ENCODE assay signal across 16 mouse cellular contexts in the genomic region with DNA sequence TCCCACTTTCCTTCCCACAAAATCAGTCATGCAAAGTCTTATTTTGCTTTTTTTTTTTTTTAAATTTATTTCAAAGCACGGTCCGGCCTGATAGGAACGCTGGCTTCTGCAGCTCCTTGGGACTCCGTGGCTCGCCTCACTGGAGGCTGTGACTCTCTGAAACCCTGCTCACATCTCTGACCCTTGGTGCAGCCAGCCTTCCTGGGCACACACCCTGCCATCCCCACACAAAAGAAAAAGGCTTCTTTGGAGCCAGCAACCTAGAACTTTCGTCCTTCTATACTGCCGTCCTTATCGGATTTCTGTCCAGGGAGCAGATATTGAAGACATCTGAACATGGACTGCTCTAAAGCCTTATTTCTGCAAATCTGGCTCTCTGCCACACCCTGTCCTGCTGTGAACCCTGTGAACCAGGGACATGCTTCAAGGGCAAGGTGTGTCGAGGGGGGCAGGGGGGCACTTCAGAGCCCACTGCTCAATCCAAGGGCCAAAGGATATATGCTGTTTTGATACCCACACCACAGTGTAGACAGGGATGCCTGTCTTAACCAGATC. TPM values are rescaled to one million over a fixed set of nuclear protein-coding genes. Genes with fewer than 3 reads are reported as not detected.
A peak's percentile ranks its signal among the peaks of the same experiment; 100 is the strongest.
DNase-seq lines count a peak whose midpoint lies in the region; ATAC-seq lines count a peak whose summit lies in the region.
"Had no signal": no experiment of that assay in that cellular context is flagged by ENCODE, and none has a peak within 500 bp of the region (broad histone marks: within the 10 kb centered on the region; RNA-seq: fewer than 3 reads in every experiment).

No protein-coding gene starts in this region.

- no peak overlapping the region for H3K4me2 ChIP-seq in forebrain, embryonic 14.5 days (ENCODE audit: low read length)
- H3K4me2 ChIP-seq in forebrain, embryonic 12.5 days, result no peak overlapping the region
- no peak overlapping the region for H3K4me2 ChIP-seq in kidney, embryonic 14.5 days (replicated peaks; ENCODE audit: low read depth, low read length)
- no peak overlapping the region for H3K4me2 ChIP-seq in midbrain, embryonic 12.5 days (replicated peaks)
- H3K4me2 ChIP-seq in midbrain, embryonic 11.5 days, result no peak overlapping the region
- H3K4me2 ChIP-seq: liver, embryonic 12.5 days; lung, embryonic 15.5 days had no signal

- H3K36me3 ChIP-seq in forebrain, embryonic 14.5 days (ENCODE audit: control insufficient read depth, insufficient read depth, low read length), result no peaks in the 10 kb centered on the region
- H3K36me3 ChIP-seq in forebrain, embryonic 12.5 days (replicated peaks), result no peaks in the 10 kb centered on the region; the same call in none of the 2 replicates
- H3K36me3 ChIP-seq in kidney, embryonic 14.5 days (ENCODE audit: control insufficient read depth, insufficient read depth, low read length), result no peaks in the 10 kb centered on the region
- no peaks in the 10 kb centered on the region for H3K36me3 ChIP-seq in midbrain, embryonic 12.5 days
- no peaks in the 10 kb centered on the region; the same call in 1 of the 2 replicates for H3K36me3 ChIP-seq in midbrain, embryonic 11.5 days (ENCODE audit: control insufficient read depth, insufficient read depth, low read length)
- H3K36me3 ChIP-seq: lung, embryonic 15.5 days had no signal

- no peak overlapping the region for H3K9ac ChIP-seq in forebrain, embryonic 14.5 days (ENCODE audit: low read length)
- H3K9ac ChIP-seq in forebrain, embryonic 12.5 days, result no peak overlapping the region
- no peak overlapping the region for H3K9ac ChIP-seq in kidney, embryonic 14.5 days (ENCODE audit: low read depth, low read length)
- no peak overlapping the region for H3K9ac ChIP-seq in midbrain, embryonic 12.5 days (replicated peaks)
- no peak overlapping the region for H3K9ac ChIP-seq in midbrain, embryonic 11.5 days (ENCODE audit: low read length)
- H3K9ac ChIP-seq: forebrain, postnatal 0 days; liver, embryonic 12.5 days; lung, embryonic 15.5 days had no signal

- no peak overlapping the region for H3K4me3 ChIP-seq in forebrain, embryonic 14.5 days (ENCODE audit: low read depth, low read length)
- no peak overlapping the region for H3K4me3 ChIP-seq in forebrain, embryonic 12.5 days (replicated peaks)
- no peak overlapping the region for H3K4me3 ChIP-seq in kidney, embryonic 14.5 days (ENCODE audit: low read length)
- no peak overlapping the region for H3K4me3 ChIP-seq in midbrain, embryonic 12.5 days
- H3K4me3 ChIP-seq in midbrain, embryonic 11.5 days (ENCODE audit: low read depth, low read length), result no peak overlapping the region
- H3K4me3 ChIP-seq: liver, embryonic 12.5 days; lung, embryonic 15.5 days; myocyte had no signal

- ATAC-seq in forebrain, embryonic 14.5 days, result peak; percentile 59
- ATAC-seq in forebrain, embryonic 12.5 days (ENCODE audit: low FRiP score), result no peak
- no peak for ATAC-seq in kidney, embryonic 14.5 days (ENCODE audit: low FRiP score, low TSS enrichment)
- ATAC-seq in midbrain, embryonic 12.5 days (ENCODE audit: low FRiP score, low read depth), result 0 out of 2 replicates have a peak, but pooled peaks have one; percentile 27
- no peak for ATAC-seq in midbrain, embryonic 11.5 days (ENCODE audit: low FRiP score)
- ATAC-seq: forebrain, postnatal 0 days; liver, embryonic 12.5 days had no signal

- no peak overlapping the region; the same call in 1 of the 2 replicates for H3K27ac ChIP-seq in forebrain, embryonic 14.5 days (ENCODE audit: low read depth, low read length)
- H3K27ac ChIP-seq in forebrain, embryonic 12.5 days, result no peak overlapping the region
- H3K27ac ChIP-seq in kidney, embryonic 14.5 days (ENCODE audit: low read depth, low read length), result no peak overlapping the region
- H3K27ac ChIP-seq in midbrain, embryonic 12.5 days (replicated peaks), result no peak overlapping the region
- H3K27ac ChIP-seq in midbrain, embryonic 11.5 days (ENCODE audit: low read depth, low read length), result no peak overlapping the region
- H3K27ac ChIP-seq: liver, embryonic 12.5 days; lung, embryonic 15.5 days had no signal

- no peak for DNase-seq in forebrain, embryonic 14.5 days (ENCODE audit: low spot score)
- peak; percentile 19 for DNase-seq in kidney, adult 18-20 months
- DNase-seq in midbrain, embryonic 11.5 days (ENCODE audit: low spot score, missing footprints), result no peak
- DNase-seq in layer of hippocampus, adult 18-20 months (ENCODE audit: low spot score in 2 of 2), result no peak
- DNase-seq: adrenal gland, postnatal 25 days; B cell, adult 2 months; cerebellum, adult 8-10 months; forebrain, postnatal 0 days; midbrain, embryonic 14.5 days; right cerebral cortex, adult 18-20 months had no signal

- no peaks in the 10 kb centered on the region for H3K27me3 ChIP-seq in forebrain, embryonic 14.5 days (replicated peaks; ENCODE audit: control insufficient read depth, insufficient read depth, low read length)
- no peaks in the 10 kb centered on the region for H3K27me3 ChIP-seq in forebrain, embryonic 12.5 days
- H3K27me3 ChIP-seq in kidney, embryonic 14.5 days (ENCODE audit: control insufficient read depth, insufficient read depth, low read length), result no peaks in the 10 kb centered on the region
- H3K27me3 ChIP-seq in midbrain, embryonic 12.5 days, result no peaks in the 10 kb centered on the region
- H3K27me3 ChIP-seq in midbrain, embryonic 11.5 days (ENCODE audit: control insufficient read depth, insufficient read depth, low read length), result no peaks in the 10 kb centered on the region
- H3K27me3 ChIP-seq: liver, embryonic 12.5 days; lung, embryonic 15.5 days had no signal

- 60% methylated on average over 9 of the region's 9 CpGs for WGBS in forebrain, embryonic 14.5 days
- WGBS in forebrain, embryonic 12.5 days, result 77% methylated on average over 9 of the region's 9 CpGs
- WGBS in kidney, embryonic 14.5 days, result 69% methylated on average over 9 of the region's 9 CpGs
- 87% methylated on average over 9 of the region's 9 CpGs for WGBS in midbrain, embryonic 12.5 days
- 90% methylated on average over 9 of the region's 9 CpGs for WGBS in midbrain, embryonic 11.5 days

- no peaks in the 10 kb centered on the region for H3K9me3 ChIP-seq in forebrain, embryonic 14.5 days (replicated peaks; ENCODE audit: control insufficient read depth, low read length)
- H3K9me3 ChIP-seq in forebrain, embryonic 12.5 days, result 0 out of 2 replicates have a peak, but pooled peaks cover 4% of the 10 kb centered on the region
- H3K9me3 ChIP-seq in kidney, embryonic 14.5 days (ENCODE audit: control insufficient read depth, low read length), result no peaks in the 10 kb centered on the region
- H3K9me3 ChIP-seq in midbrain, embryonic 12.5 days, result 0 out of 2 replicates have a peak, but pooled peaks cover 6% of the 10 kb centered on the region
- H3K9me3 ChIP-seq in midbrain, embryonic 11.5 days (ENCODE audit: control insufficient read depth, low read length), result no peaks in the 10 kb centered on the region
- H3K9me3 ChIP-seq: lung, embryonic 15.5 days had no signal

- H3K4me1 ChIP-seq in forebrain, embryonic 14.5 days (ENCODE audit: control insufficient read depth, insufficient read depth, low read length), result peaks cover 11% of the 10 kb centered on the region
- peaks cover 2% of the 10 kb centered on the region; the same call in 1 of the 2 replicates for H3K4me1 ChIP-seq in forebrain, embryonic 12.5 days
- H3K4me1 ChIP-seq in kidney, embryonic 14.5 days (ENCODE audit: control insufficient read depth, insufficient read depth, low read length), result peaks cover 11% of the 10 kb centered on the region
- no peaks in the 10 kb centered on the region for H3K4me1 ChIP-seq in midbrain, embryonic 12.5 days
- no peaks in the 10 kb centered on the region for H3K4me1 ChIP-seq in midbrain, embryonic 11.5 days (ENCODE audit: control insufficient read depth, insufficient read depth, low read length)

RNA-seq across cellular contexts. Expression of a gene that starts 15.1 kb away (rescaled TPM):
- polyA plus RNA-seq in forebrain, embryonic 14.5 days (2014; fragmentation: Nextera tagmentation; extraction: Ambion mirVana), result 30.0 and 44.2 TPM in 2 replicates
- 18.4 and 23.3 TPM in 2 replicates for polyA plus RNA-seq in forebrain, embryonic 12.5 days (2016; fragmentation: Nextera tagmentation; extraction: Ambion mirVana)
- polyA plus RNA-seq in kidney, embryonic 14.5 days (2014; fragmentation: Nextera tagmentation; extraction: Ambion mirVana), result 36.2 and 36.8 TPM in 2 replicates
- 15.5 and 16.6 TPM in 2 replicates for polyA plus RNA-seq in midbrain, embryonic 12.5 days (2016; fragmentation: Nextera tagmentation; extraction: Ambion mirVana)
- 18.3 and 20.6 TPM in 2 replicates for polyA plus RNA-seq in midbrain, embryonic 11.5 days (2014; fragmentation: Nextera tagmentation; extraction: Ambion mirVana)
- total RNA-seq in layer of hippocampus, adult 18-20 months (2021), result 10 to 100 TPM; 21.7 to 22.1 TPM

Comparison
In these comparisons a context has a peak if more than half of its experiments do, and no peak if none do; other contexts are left out.
1. ATAC-seq: peak in forebrain, embryonic 14.5 days (single experiment) and midbrain, embryonic 12.5 days (single experiment); none in forebrain, embryonic 12.5 days (single experiment), kidney, embryonic 14.5 days (single experiment) and midbrain, embryonic 11.5 days (single experiment).